Mouse (Mus musculus) myocyte (in vitro differentiated cells): ENCODE measurements around the gene 6430531B16Rik.

Source experiments
- CEBPB ChIP-seq: IDR thresholded peaks from 2 replicates; pipeline ENCODE4 v1.6.1; 2011; ENCODE audit warnings: mild to moderate bottlenecking, moderate library complexity; ENCODE audit not compliant: poor library complexity, insufficient read depth, severe bottlenecking
- E2F4 ChIP-seq: IDR thresholded peaks from one replicate; pipeline ENCODE4 v1.6.1; 2011; ENCODE audit warnings: mild to moderate bottlenecking, control low read depth, moderate library complexity; ENCODE audit not compliant: insufficient read depth
- MAX ChIP-seq: IDR thresholded peaks from one replicate; pipeline ENCODE4 v1.6.1; 2011; ENCODE audit warnings: low read depth, mild to moderate bottlenecking, control low read depth
- MYOD1 ChIP-seq, 3 experiments: IDR thresholded peaks; one replicate each; pipeline ENCODE4 v1.6.1; 2011; ENCODE audit warnings: control low read depth in 2 of 3, low read depth in 2 of 3, mild to moderate bottlenecking in 2 of 3, moderate library complexity in 1 of 3; ENCODE audit not compliant: insufficient read length in 2 of 3, control insufficient read depth in 1 of 3
- MYOG ChIP-seq, 3 experiments: IDR thresholded peaks; one replicate each; pipeline ENCODE4 v1.6.1; 2011; ENCODE audit warnings: control low read depth in 2 of 3, low read depth in 2 of 3, mild to moderate bottlenecking in 2 of 3; ENCODE audit not compliant: insufficient read length in 2 of 3, control insufficient read depth in 1 of 3, insufficient read depth in 1 of 3
- POLR2A ChIP-seq: IDR thresholded peaks from one replicate; pipeline ENCODE4 v1.6.1; 2011; ENCODE audit warnings: low read depth, mild to moderate bottlenecking, control low read depth, moderate library complexity; ENCODE audit not compliant: insufficient read length
- POLR2AphosphoS2 ChIP-seq: IDR thresholded peaks from one replicate; pipeline ENCODE4 v1.6.1; 2011; ENCODE audit warnings: low read depth, control low read depth; ENCODE audit not compliant: insufficient read length
- REST ChIP-seq: IDR thresholded peaks from one replicate; pipeline ENCODE4 v1.6.1; 2011; ENCODE audit warnings: mild to moderate bottlenecking, control low read depth, moderate library complexity; ENCODE audit not compliant: insufficient read depth, insufficient read length
- TCF12 ChIP-seq: IDR thresholded peaks from one replicate; pipeline ENCODE4 v1.6.1; 2011; ENCODE audit warnings: mild to moderate bottlenecking, control low read depth; ENCODE audit not compliant: poor library complexity, insufficient read depth, severe bottlenecking
- TCF3 ChIP-seq: IDR thresholded peaks from one replicate; pipeline ENCODE4 v1.6.1; 2011; ENCODE audit warnings: low read depth, control low read depth; ENCODE audit not compliant: insufficient read length
- USF1 ChIP-seq: IDR thresholded peaks from one replicate; pipeline ENCODE4 v1.6.1; 2011; ENCODE audit warnings: low read depth, mild to moderate bottlenecking, control low read depth, moderate library complexity

DNA sequence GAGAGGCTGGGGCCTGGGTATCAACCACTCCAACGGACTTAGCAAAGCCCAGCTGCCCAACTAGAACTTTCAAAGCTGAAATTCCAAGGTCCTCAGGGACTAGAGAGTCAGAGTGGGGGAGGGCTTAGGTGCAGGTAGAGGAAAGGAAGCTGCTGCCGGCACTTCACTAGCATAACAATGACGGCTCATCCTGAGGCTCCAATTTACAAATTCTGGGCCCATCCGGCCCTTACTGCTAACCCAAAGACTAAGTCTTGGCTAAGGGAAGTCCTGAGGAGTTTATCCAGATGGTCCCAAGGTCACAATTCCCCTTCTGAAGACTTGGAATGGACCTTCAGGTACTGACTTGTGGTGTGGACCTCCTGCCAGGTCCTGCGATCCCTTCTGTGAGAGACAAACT, 33.0 kb downstream of the 6430531B16Rik start:
- no peak for TF ChIP-seq POLR2AphosphoS2
- TF ChIP-seq USF1, result no peak
- TF ChIP-seq POLR2A, result no peak
- no peak for TF ChIP-seq E2F4
- no peak for TF ChIP-seq TCF3
- TF ChIP-seq MYOG (IDR thresholded peaks at IDR 0.05; ENCODE audit: control insufficient read depth in 1 of 3, insufficient read depth in 1 of 3, insufficient read length in 2 of 3, low read depth in 2 of 3), result no peak
- TF ChIP-seq TCF12, result no peak
- TF ChIP-seq MAX, result no peak
- no peak for TF ChIP-seq REST
- TF ChIP-seq MYOD1 (IDR thresholded peaks at IDR 0.05; ENCODE audit: control insufficient read depth in 1 of 3, insufficient read length in 2 of 3, low read depth in 2 of 3), result no peak
- TF ChIP-seq CEBPB, result no peak
